Mouse (Mus musculus) MEL (cell line): ENCODE data around the gene Ltc4s. TPM values are rescaled to one million over a fixed set of nuclear protein-coding genes. Genes with fewer than 3 reads are reported as not detected.
A peak's percentile ranks its signal among the peaks of the same experiment; 100 is the strongest.

Experiments
- DNase-seq: peaks from one replicate; pipeline ENCODE4 v3.0.0; 2011; ENCODE audit warnings: low read depth, low spot score
- H3K27ac ChIP-seq: 2 replicates; pipeline ENCODE4 v1.5.1; 2012; ENCODE audit warnings: low read depth, mild to moderate bottlenecking, control low read depth, low read length, moderate library complexity; ENCODE audit not compliant: control insufficient read depth
- H3K27me3 ChIP-seq, 2 experiments: fragments of 150-350 bp in 1 of 2; sonication (generic) in 1 of 2; 2 replicates each; pipeline ENCODE4 v1.6.1; 2012; ENCODE audit warnings: low read length in 2 of 2, mild to moderate bottlenecking in 2 of 2, improper control_type of control experiment in 1 of 2, moderate library complexity in 1 of 2; ENCODE audit not compliant: insufficient read depth in 2 of 2, control insufficient read depth in 1 of 2
- H3K36me3 ChIP-seq, 2 experiments: 2 replicates each; pipeline ENCODE4 v1.6.1; 2012 to 2014; ENCODE audit warnings: low read length in 2 of 2, improper control_type of control experiment in 1 of 2, inconsistent platforms in 1 of 2, mild to moderate bottlenecking in 1 of 2; ENCODE audit not compliant: insufficient read depth in 2 of 2, control insufficient read depth in 1 of 2
- H3K4me1 ChIP-seq, 2 experiments: fragments of 150-350 bp in 1 of 2; sonication (generic) in 1 of 2; 2 replicates each; pipeline ENCODE4 v1.6.1; 2012; ENCODE audit warnings: low read length in 2 of 2, improper control_type of control experiment in 1 of 2, mild to moderate bottlenecking in 1 of 2; ENCODE audit not compliant: insufficient read depth in 2 of 2, control insufficient read depth in 1 of 2
- H3K4me3 ChIP-seq, 2 experiments: fragments of 150-350 bp in 1 of 2; sonication (generic) in 1 of 2; 2 replicates each; pipeline ENCODE4 v1.5.1; 2012; ENCODE audit warnings: low read depth in 2 of 2, low read length in 2 of 2, mild to moderate bottlenecking in 2 of 2, moderate library complexity in 2 of 2, control low read depth in 1 of 2, improper control_type of control experiment in 1 of 2; ENCODE audit not compliant: control insufficient read depth in 1 of 2, insufficient read depth in 1 of 2
- H3K79me2 ChIP-seq: 2 replicates; pipeline ENCODE4 v1.6.1; 2012; ENCODE audit warnings: mild to moderate bottlenecking, low read length, moderate library complexity; ENCODE audit not compliant: control insufficient read depth, poor library complexity, insufficient read depth
- H3K9ac ChIP-seq: 2 replicates; pipeline ENCODE4 v1.6.1; 2012; ENCODE audit warnings: low read depth, mild to moderate bottlenecking, control low read depth, low read length, moderate library complexity; ENCODE audit not compliant: control insufficient read depth, poor library complexity, severe bottlenecking
- H3K9me3 ChIP-seq: fragments of 150-350 bp; sonication (generic); replicated peaks from 2 replicates; pipeline ENCODE4 v1.6.1; 2012; ENCODE audit warnings: mild to moderate bottlenecking, low read length, improper control_type of control experiment, moderate library complexity; ENCODE audit not compliant: insufficient read depth
- CHD1 ChIP-seq: IDR thresholded peaks from 2 replicates; pipeline ENCODE4 v1.6.1; 2012; ENCODE audit warnings: low read depth, mild to moderate bottlenecking, inconsistent platforms, low read length, improper control_type of control experiment
- CHD2 ChIP-seq: IDR thresholded peaks from 2 replicates; pipeline ENCODE4 v1.6.1; 2011; ENCODE audit warnings: low read length, improper control_type of control experiment
- CTCF ChIP-seq, 3 experiments: IDR thresholded peaks in 2 of 3; conservative IDR thresholded peaks in 1 of 3; 2 replicates each; pipeline ENCODE4 v1.5.1; 2011 to 2012; ENCODE audit warnings: low read length in 3 of 3, low read depth in 2 of 3, mild to moderate bottlenecking in 2 of 3, improper control_type of control experiment in 1 of 3, inconsistent platforms in 1 of 3, mixed read lengths in 1 of 3, moderate library complexity in 1 of 3; ENCODE audit not compliant: control insufficient read depth in 1 of 3, insufficient read depth in 1 of 3, poor library complexity in 1 of 3, severe bottlenecking in 1 of 3
- ETS1 ChIP-seq: IDR thresholded peaks from 2 replicates; pipeline ENCODE4 v1.6.1; 2012; ENCODE audit warnings: low read depth, mild to moderate bottlenecking, inconsistent platforms, low read length, improper control_type of control experiment, moderate library complexity
- GABPA ChIP-seq: IDR thresholded peaks from 2 replicates; pipeline ENCODE4 v1.6.1; 2012; ENCODE audit warnings: low read depth, mild to moderate bottlenecking, inconsistent platforms, low read length, improper control_type of control experiment, moderate library complexity
- KAT2A ChIP-seq: conservative IDR thresholded peaks from 2 replicates; pipeline ENCODE4 v1.6.1; 2012; ENCODE audit warnings: low read depth, low read length, improper control_type of control experiment, inconsistent platforms
- MAFK ChIP-seq: IDR thresholded peaks from 2 replicates; pipeline ENCODE4 v1.6.1; 2011; ENCODE audit warnings: low read depth, mild to moderate bottlenecking, low read length, improper control_type of control experiment, borderline replicate concordance
- MAX ChIP-seq: IDR thresholded peaks from 2 replicates; pipeline ENCODE4 v1.6.1; 2011; ENCODE audit warnings: low read length, improper control_type of control experiment
- MEF2A ChIP-seq: IDR thresholded peaks from 2 replicates; pipeline ENCODE4 v1.6.1; 2014; ENCODE audit warnings: low read depth, mild to moderate bottlenecking, inconsistent platforms, low read length, improper control_type of control experiment; ENCODE audit not compliant: poor library complexity, insufficient replicate concordance, severe bottlenecking; ENCODE audit errors: extremely low read depth
- MXI1 ChIP-seq: IDR thresholded peaks from 2 replicates; pipeline ENCODE4 v1.6.1; 2011; ENCODE audit warnings: mild to moderate bottlenecking, low read depth, low read length, improper control_type of control experiment
- NELFE ChIP-seq: IDR thresholded peaks from 2 replicates; pipeline ENCODE4 v1.6.1; 2011; ENCODE audit warnings: low read depth, low read length, improper control_type of control experiment
- POLR2A ChIP-seq, 2 experiments: IDR thresholded peaks; 2 replicates each; pipeline ENCODE4 v1.6.1; 2011 to 2012; ENCODE audit warnings: low read length in 2 of 2, mild to moderate bottlenecking in 2 of 2, control low read depth in 1 of 2, improper control_type of control experiment in 1 of 2, low read depth in 1 of 2, moderate library complexity in 1 of 2; ENCODE audit not compliant: control insufficient read depth in 1 of 2, insufficient read depth in 1 of 2, poor library complexity in 1 of 2
- POLR2AphosphoS2 ChIP-seq: IDR thresholded peaks from 2 replicates; pipeline ENCODE4 v1.6.1; 2011; ENCODE audit warnings: low read length, improper control_type of control experiment
- POLR2AphosphoS5 ChIP-seq: IDR thresholded peaks from 2 replicates; pipeline ENCODE4 v1.6.1; 2012; ENCODE audit warnings: low read depth, borderline replicate concordance, mild to moderate bottlenecking, inconsistent platforms, low read length, moderate library complexity, mixed read lengths
- SMC3 ChIP-seq: IDR thresholded peaks from 2 replicates; pipeline ENCODE4 v1.6.1; 2011; ENCODE audit warnings: low read depth, low read length, improper control_type of control experiment
- TAL1 ChIP-seq: IDR thresholded peaks from 2 replicates; pipeline ENCODE4 v1.6.1; 2012; ENCODE audit warnings: mild to moderate bottlenecking, inconsistent platforms, low read length, moderate library complexity, mixed read lengths
- TBP ChIP-seq: IDR thresholded peaks from 2 replicates; pipeline ENCODE4 v1.8.0; 2011; ENCODE audit warnings: low read depth, low read length, improper control_type of control experiment
- TCF12 ChIP-seq: IDR thresholded peaks from 2 replicates; pipeline ENCODE4 v1.6.1; 2014; ENCODE audit warnings: low read depth, mild to moderate bottlenecking, inconsistent platforms, low read length, improper control_type of control experiment, moderate library complexity
- UBTF ChIP-seq: IDR thresholded peaks from 2 replicates; pipeline ENCODE4 v1.6.1; 2012; ENCODE audit warnings: low read depth, mild to moderate bottlenecking, inconsistent platforms, low read length, improper control_type of control experiment, moderate library complexity, borderline replicate concordance; ENCODE audit not compliant: insufficient read depth
- USF2 ChIP-seq, 2 experiments: IDR thresholded peaks; 2 replicates each; pipeline ENCODE4 v1.6.1; 2011 to 2012; ENCODE audit warnings: improper control_type of control experiment in 2 of 2, low read length in 2 of 2, borderline replicate concordance in 1 of 2, inconsistent platforms in 1 of 2, low read depth in 1 of 2, mild to moderate bottlenecking in 1 of 2; ENCODE audit not compliant: insufficient read depth in 1 of 2
- ZC3H11A ChIP-seq: IDR thresholded peaks from 2 replicates; pipeline ENCODE4 v1.6.1; 2012; ENCODE audit warnings: low read depth, mild to moderate bottlenecking, inconsistent platforms, low read length, improper control_type of control experiment
- ZKSCAN1 ChIP-seq: IDR thresholded peaks from 2 replicates; pipeline ENCODE4 v1.6.1; 2012; ENCODE audit warnings: low read depth, mild to moderate bottlenecking, inconsistent platforms, low read length, improper control_type of control experiment, moderate library complexity
- ZMIZ1 ChIP-seq: IDR thresholded peaks from 2 replicates; pipeline ENCODE4 v1.6.1; 2012; ENCODE audit warnings: low read depth, mild to moderate bottlenecking, inconsistent platforms, low read length, improper control_type of control experiment, moderate library complexity
- ZNF384 ChIP-seq: IDR thresholded peaks from 2 replicates; pipeline ENCODE4 v1.6.1; 2012; ENCODE audit warnings: low read depth, mild to moderate bottlenecking, inconsistent platforms, low read length, improper control_type of control experiment
- polyA plus RNA-seq, 2 experiments: library from polyadenylated mRNA; stranded (reverse) in 1 of 2; unstranded in 1 of 2; fragments of >175 nt in 1 of 2; fragments of >200 nt in 1 of 2; gene quantifications; 2 replicates each; pipeline versions ENCODE4 v1.2.1 to v1.2.4; 2012; ENCODE audit warnings: low replicate concordance in 2 of 2, low read depth in 1 of 2; ENCODE audit not compliant: insufficient read length in 2 of 2, insufficient read depth in 1 of 2, missing spikeins in 1 of 2
- total RNA-seq: library from RNA; depleted of rRNA; stranded (reverse); fragments of 300-350 nt; gene quantifications from 2 replicates; pipeline ENCODE4 v1.2.3, GENCODE M21; 2012

The Ltc4s gene
- total and polyA plus RNA-seq, 3 experiments, result 3.1 to 3.4 TPM; not detected in 1

DNA sequence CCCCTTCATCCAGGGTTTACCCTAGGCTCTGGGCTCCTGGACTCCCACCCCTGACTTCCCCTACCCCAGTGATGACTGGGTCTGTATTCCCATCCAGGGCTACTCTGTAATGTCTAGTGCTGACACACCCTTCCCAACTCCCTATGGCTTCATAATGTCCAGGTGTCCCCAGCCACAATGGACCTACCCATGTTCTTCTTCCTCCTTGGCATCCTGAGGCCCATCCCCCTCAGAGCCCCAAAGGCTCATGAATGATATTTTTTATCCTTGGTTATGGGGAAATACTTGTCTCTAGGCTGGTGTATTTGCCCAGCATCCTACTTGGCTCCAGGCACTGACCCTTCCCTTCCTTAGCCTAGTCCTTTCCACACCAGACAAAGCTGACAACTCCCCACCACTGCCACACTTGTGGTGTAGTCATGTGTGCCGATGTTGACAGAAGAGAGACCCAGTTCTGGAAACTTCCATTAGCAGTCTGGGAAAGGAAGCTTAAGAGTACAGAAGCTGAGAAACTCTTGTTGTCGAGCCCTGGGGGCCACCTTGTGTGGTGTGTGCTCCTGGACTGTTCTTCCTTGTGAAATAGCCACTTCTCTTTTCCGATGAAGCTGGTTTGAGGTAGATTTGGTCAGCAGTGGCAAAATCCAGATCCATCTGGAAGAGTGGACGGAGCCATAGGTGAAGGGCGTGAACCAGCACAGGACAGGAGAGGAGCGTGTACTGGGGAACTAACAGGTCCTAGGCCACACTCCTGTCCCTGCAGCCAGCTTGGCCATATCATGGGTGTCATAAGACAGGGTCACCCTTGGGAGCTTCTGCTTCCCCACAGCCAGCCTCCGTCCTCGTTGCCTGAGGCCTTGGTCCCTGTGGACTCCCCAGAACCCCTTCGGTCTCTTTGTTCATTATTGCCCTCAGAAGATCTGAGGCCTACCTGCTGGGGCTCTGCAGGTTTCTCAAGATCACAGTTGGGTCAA, 690 bp upstream of the Ltc4s start:
- Histone ChIP-seq H3K27me3 (no peaks in the 10 kb centered on the region), H3K79me2 (no peaks in the 10 kb centered on the region; the same call in 1 of the 2 replicates), H3K27ac (no peak overlapping the region), H3K9ac (no peak overlapping the region), H3K4me1 (peaks cover 3 to 19% of the 10 kb centered on the region in 2 experiments; a peak in 3 of 4 replicates), H3K36me3 (peaks cover 0 to 7% of the 10 kb centered on the region in 2 experiments; a peak in 2 of 4 replicates), H3K4me3 (no peak overlapping the region), H3K9me3 (no peaks in the 10 kb centered on the region)
- TF ChIP-seq GABPA (no peak), TCF12 (no peak), ZKSCAN1 (no peak), TBP (no peak), CTCF (IDR thresholded peaks at IDR 0.05 in 2 of 3, conservative IDR thresholded peaks at IDR 0.05 in 1 of 3; ENCODE audit: control insufficient read depth in 1 of 3, insufficient read depth in 1 of 3, low read depth in 2 of 3, low read length in 3 of 3, poor library complexity in 1 of 3, severe bottlenecking in 1 of 3) (no peak), CHD2 (no peak), ZNF384 (no peak), ETS1 (no peak), MAX (no peak), UBTF (no peak), MEF2A (no peak), POLR2AphosphoS2 (no peak), POLR2AphosphoS5 (no peak)
- no peak for DNase-seq

DNA sequence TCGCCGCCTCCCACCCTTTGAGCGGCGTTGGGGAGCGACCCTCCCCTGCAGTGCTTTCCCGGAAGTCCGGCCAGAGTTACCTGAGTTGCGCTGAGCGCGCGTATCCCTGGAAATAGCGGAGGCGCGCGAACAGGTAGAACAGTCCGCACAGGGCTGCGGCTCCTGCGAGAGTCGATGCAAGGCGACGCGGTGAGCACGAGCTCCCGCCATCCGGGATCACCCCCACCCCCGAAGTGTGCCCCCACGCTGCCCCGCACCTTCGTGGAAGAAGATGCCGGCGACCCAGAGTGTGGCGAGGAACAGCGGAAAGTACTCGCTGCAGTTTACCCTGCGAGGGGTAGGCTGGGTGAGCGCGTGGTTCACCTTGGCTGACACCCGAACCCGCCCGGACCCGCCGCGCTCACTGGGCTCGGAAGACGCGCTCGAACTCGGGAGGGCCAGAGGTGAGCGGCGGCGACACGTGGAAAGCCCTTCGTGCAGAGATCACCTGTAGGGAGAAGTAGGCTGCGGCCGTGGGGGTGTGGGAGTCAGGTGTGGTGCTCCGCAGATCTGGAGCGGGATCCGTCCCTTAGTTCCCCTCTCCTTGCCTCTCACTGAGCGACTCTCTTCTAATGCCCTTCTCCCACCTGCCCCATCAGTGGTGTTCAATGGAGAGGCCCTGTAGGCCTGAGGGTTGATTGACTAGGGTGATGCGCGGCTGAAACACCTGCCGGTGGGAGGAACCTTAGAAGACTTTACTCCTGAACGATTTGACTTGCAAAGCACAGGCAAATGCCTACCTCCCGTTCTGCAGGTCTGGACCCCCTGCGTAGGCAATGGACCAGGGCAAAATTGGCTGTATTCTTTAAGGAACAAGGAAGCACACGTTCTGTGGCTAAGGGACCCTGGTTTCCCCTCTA, 1.2 kb downstream of the Ltc4s start:
- Histone ChIP-seq H3K9me3 (no peaks in the 10 kb centered on the region), H3K9ac (peak overlapping the region; percentile 73), H3K79me2 (no peaks in the 10 kb centered on the region; the same call in 1 of the 2 replicates), H3K27ac (no peak overlapping the region), H3K4me1 (peaks cover 3 to 19% of the 10 kb centered on the region in 2 experiments; a peak in 3 of 4 replicates), H3K27me3 (no peaks in the 10 kb centered on the region), H3K4me3 (peak overlapping the region; percentile 80 to 95), H3K36me3 (peaks cover 3 to 7% of the 10 kb centered on the region in 2 experiments; a peak in 3 of 4 replicates)
- DNase-seq, result peak; percentile 71
- TF ChIP-seq KAT2A (no peak), MAFK (no peak), POLR2A (IDR thresholded peaks at IDR 0.05; ENCODE audit: control insufficient read depth in 1 of 2, insufficient read depth in 1 of 2, low read depth in 1 of 2, low read length in 2 of 2, poor library complexity in 1 of 2) (peak in 1 of 2 experiments; percentile 46; a peak in 2 of 4 replicates), CHD2 (no peak), NELFE (no peak; the same call in 1 of the 2 replicates), ZNF384 (no peak), CHD1 (no peak), MAX (peak; percentile 68), TAL1 (no peak), MXI1 (peak; percentile 60), ZC3H11A (no peak), POLR2AphosphoS2 (no peak), UBTF (0 out of 2 replicates have a peak, but pooled peaks have one; percentile 45), ZMIZ1 (no peak), GABPA (0 out of 2 replicates have a peak, but pooled peaks have one; percentile 52), SMC3 (no peak), MEF2A (no peak), USF2 (IDR thresholded peaks at IDR 0.05; ENCODE audit: borderline replicate concordance in 1 of 2, insufficient read depth in 1 of 2, low read depth in 1 of 2, low read length in 2 of 2) (no peak)
